Mouse (Mus musculus): ENCODE results near the gene Dennd5b.

DNA sequence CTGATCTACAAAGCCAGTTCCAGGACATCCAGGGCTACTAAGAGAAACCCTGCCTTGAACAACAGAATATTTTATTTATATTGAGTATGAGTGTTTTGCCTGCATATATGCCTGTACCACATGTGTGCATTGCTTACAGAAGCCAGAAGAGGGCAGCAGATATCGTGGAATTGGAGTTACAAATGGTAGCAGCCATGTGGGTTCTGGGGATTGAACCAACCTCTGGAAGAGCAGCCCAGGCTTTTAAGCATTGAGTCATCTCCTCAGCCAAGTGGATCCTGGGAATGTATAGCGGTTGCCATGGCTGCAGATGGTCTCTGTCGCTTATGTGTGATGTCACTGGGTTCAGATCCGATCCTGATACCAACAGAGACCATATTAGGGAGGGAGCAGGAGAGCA, 25.2 kb upstream of the Dennd5b start:
- TF ChIP-seq POLR2A (IDR thresholded peaks at IDR 0.05; ENCODE audit: control insufficient read depth, extremely low read depth, insufficient read depth, low read length, poor library complexity): no peak
- TF ChIP-seq CTCF (IDR thresholded peaks at IDR 0.05; ENCODE audit: borderline replicate concordance, control insufficient read depth, extremely low read depth, insufficient read depth, low read length, poor library complexity): no peak

Data from thymus, adult 2 months (tissue).